Mouse (Mus musculus) urinary bladder, postnatal 10 days (tissue): ENCODE data around the gene Rab37.

Experiments used
- DNase-seq: peaks from one replicate; pipeline ENCODE4 v3.0.0; 2022; ENCODE audit warnings: low spot score

The Rab37 gene

GRCm38 (mm10) chr11:115091362-115091901 is at the start of gene Rab37:
Gene Rab37, plus strand, starts transcription at chr11:115091431.
- no peak for DNase-seq

- no peak for DNase-seq
These were observed 43.0 kb upstream of the Rab37 start, which contains the start of gene Cd300ld3 for GRCm38 (mm10) chr11:115048259-115048658. Gene Cd300ld3, minus strand, starts transcription at chr11:115048409.

GRCm38 (mm10) chr11:115049282-115049895 is 41.8 kb upstream of the Rab37 start:
- no peak for DNase-seq

- no peak for DNase-seq
These were observed 39.0 kb upstream of the Rab37 start for GRCm38 (mm10) chr11:115052206-115052605.

- DNase-seq = no peak
These were observed 38.2 kb upstream of the Rab37 start for GRCm38 (mm10) chr11:115052991-115053390.

- no peak for DNase-seq
These were observed 36.7 kb upstream of the Rab37 start for GRCm38 (mm10) chr11:115054537-115054936.

GRCm38 (mm10) chr11:115058701-115059100 is 32.5 kb upstream of the Rab37 start:
- no peak for DNase-seq

GRCm38 (mm10) chr11:115059797-115060196 is 31.4 kb upstream of the Rab37 start:
- no peak for DNase-seq

- DNase-seq = no peak
These were observed 29.2 kb upstream of the Rab37 start, which contains the start of gene Cd300e for GRCm38 (mm10) chr11:115062077-115062476. Gene Cd300e, minus strand, starts transcription at chr11:115062177.

GRCm38 (mm10) chr11:115066768-115067167 is 24.5 kb upstream of the Rab37 start:
- no peak for DNase-seq

GRCm38 (mm10) chr11:115071015-115071551 is 20.1 kb upstream of the Rab37 start:
- no peak for DNase-seq

GRCm38 (mm10) chr11:115071631-115072294 is 19.5 kb upstream of the Rab37 start:
- no peak for DNase-seq

GRCm38 (mm10) chr11:115073002-115073401 is 18.2 kb upstream of the Rab37 start:
- no peak for DNase-seq

- no peak for DNase-seq
These were observed 15.8 kb upstream of the Rab37 start for GRCm38 (mm10) chr11:115075407-115075806.

GRCm38 (mm10) chr11:115075859-115076258 is 15.4 kb upstream of the Rab37 start:
- DNase-seq = no peak

GRCm38 (mm10) chr11:115077436-115077835 is 13.8 kb upstream of the Rab37 start:
- no peak for DNase-seq

- DNase-seq = no peak
These were observed 12.6 kb upstream of the Rab37 start for GRCm38 (mm10) chr11:115078680-115079079.

- DNase-seq = no peak
These were observed 10.3 kb upstream of the Rab37 start for GRCm38 (mm10) chr11:115080886-115081285.

GRCm38 (mm10) chr11:115081373-115081772 is 9.9 kb upstream of the Rab37 start:
- no peak for DNase-seq

- DNase-seq = no peak
These were observed 9.0 kb upstream of the Rab37 start for GRCm38 (mm10) chr11:115082196-115082595.

GRCm38 (mm10) chr11:115083376-115084139 is 7.7 kb upstream of the Rab37 start:
- DNase-seq = no peak

GRCm38 (mm10) chr11:115084595-115084994 is 6.6 kb upstream of the Rab37 start:
- no peak for DNase-seq
